Mouse (Mus musculus) liver, adult (tissue): ENCODE results near the gene Srp68.

Experiments used
- GATA4 ChIP-seq: IDR thresholded peaks from 2 replicates; pipeline ENCODE4 v1.6.1; 2014; ENCODE audit warnings: mild to moderate bottlenecking, low read length; ENCODE audit not compliant: insufficient replicate concordance

Srp68 gene

DNA sequence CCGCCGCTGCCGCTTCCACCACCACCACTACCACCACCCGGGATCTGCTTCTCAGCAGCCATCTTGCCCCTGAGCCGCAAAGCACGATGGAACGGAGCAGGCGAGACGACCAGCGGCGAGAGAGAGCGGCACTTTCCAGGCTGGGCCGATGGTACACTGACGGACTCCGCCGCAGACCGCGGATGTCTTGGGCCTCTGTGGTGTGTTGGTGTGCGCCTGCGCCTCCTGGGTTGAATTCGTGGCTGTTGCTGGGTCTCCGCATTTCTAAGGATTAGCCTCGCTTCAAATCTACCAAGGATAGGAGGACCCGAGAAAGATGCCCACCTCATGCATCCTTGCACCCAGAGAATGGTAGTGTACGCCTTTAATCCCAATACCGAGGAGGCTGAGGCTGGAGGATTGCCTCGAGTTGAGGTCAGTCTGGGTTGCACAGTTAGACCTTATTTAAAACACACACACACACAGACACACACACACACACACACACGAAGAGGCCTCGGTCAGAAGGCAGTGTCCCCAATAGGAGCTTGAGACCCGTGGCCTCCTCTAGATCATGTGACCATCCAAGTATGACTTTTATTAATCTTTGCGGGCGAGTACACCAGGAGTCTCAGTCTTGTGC is at the start of gene Srp68:
TSS of gene Srp68 (minus strand) at position 173 of the 622 bp plus-strand sequence.
- TF ChIP-seq GATA4 = no peak

DNA sequence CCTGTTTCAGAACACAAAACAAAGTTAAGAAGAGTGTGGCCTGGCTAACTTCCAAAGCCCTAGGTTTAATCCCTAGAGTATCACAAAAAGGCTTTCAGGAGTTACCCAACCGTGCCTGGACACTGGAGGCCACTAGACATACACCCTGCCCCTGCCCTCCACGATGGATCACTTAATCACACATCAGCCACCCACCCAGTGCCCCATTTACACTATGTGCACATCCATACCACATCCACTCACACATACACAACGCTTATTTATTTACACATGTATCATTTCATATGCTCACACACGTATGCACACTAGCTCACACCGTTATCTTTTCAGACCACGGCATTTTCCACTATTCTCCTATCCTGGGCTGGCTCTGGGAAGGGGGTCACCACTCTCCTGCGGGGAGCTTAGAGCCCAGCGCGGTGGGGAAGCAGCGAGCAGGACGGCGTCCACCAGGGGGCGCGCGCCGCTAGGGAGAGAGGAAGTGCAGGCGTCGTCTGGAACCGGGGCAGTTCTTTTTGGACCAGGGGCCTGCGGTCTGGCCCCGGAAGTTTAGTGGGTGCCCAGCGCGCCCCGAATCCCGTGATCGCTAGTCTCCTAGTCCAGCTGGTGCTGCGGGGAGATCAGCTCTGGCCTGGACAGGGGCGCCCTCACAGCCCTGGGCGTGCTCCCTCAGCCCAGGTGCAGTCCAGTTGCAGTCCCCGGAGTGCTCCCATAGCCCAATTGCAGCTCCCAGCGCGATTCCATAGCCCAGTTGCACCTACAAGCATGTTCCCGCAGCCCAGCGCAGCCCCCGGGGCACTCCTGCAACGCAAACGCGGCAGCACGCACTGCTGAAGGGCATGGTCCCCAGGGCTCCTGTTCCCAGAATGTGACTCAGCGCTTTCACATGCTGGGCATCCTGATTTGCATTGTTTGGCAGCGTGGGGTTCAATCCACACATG is 45.0 kb upstream of the Srp68 start:
- TF ChIP-seq GATA4 = no peak

GRCm38 (mm10) chr11:116312359-116312758 is 38.3 kb upstream of the Srp68 start:
- TF ChIP-seq GATA4 = no peak

GRCm38 (mm10) chr11:116311169-116311568 is 37.2 kb upstream of the Srp68 start:
- no peak for TF ChIP-seq GATA4

DNA sequence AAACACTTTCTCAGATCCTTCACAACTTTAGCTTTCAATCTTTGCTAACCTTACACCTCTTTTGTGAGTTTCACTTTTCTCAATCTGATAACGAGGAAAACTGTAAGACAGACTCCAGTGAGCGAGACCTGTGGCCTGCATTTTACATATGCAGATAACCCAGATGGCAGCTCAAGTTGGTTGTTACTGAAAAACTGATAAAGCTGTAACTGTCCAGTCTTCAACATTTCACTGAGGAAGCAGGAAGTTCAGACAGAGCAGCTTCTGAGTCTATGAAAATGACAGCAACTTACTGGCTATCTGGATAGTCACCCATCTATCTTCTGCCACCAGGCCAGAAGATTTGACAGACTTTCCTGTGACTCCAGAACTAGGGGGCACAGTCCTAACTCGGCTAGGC is 35.6 kb upstream of the Srp68 start:
- no peak for TF ChIP-seq GATA4

DNA sequence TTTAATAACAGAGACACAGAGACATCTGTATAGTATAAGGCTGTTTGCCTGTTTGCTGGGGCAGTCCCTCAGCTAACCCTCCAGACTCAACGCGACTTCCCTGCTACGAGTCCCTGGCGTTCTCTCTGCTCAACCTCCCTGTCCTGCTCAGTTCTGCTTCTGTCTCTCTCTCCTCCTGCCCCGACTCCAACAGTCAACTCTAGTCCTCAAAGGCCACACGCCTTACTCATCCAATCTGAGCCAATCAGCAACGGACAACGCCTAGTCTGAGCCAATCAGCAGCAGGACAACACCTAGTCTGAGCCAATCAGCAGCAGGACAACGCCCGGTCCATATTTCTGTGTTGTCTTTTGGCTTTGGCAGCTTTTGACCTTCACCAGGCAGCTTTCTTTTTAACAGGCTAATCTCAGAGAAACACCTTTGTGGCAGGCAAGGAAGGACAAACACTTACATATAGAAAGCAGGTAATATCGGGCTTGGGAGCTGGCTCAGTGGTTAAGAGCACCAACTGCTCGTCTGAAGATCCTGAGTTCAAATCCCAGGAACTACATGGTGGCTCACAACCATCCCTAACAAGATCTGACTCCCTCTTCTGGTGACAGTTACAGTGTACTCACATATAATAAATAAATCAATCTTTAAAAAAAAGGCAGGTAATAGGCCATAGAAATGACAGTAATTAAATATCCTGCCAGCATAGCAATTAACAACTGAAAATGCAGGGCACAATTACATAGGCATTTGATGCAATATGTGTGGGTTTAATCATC is 33.9 kb upstream of the Srp68 start:
- TF ChIP-seq GATA4 = no peak

DNA sequence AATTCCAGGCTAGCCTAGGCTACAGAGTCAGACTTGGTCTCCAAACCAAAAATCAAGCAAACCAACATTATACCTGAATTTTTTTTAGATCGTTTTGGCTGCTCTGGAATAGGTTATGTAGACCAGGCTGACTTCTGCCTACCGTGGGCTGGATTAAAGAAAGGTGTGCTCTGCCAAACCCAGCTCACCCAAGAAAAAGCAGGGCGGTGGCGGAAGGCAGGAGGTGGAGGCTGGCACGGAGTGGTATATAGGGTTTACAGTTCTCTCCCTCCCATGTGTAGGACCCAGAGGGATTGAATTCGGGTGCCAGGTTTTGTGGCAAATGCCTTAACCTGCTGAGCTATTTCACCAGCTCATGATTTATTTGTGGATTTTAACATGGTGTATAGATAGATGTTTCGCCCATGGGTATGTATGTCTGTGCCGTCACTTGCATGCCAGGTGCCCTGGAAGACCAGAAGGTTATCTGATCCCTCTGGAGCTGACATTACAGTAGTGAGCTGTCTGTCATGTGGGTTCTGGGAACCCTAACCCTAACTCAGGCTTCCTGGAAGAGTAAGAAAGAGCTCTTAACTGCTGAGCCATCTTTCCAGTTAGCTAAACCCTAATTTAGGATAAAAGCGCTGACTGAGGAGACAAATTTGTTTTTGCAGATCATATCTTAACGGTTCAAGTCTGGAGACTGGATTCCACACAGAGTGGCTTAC is 33.2 kb upstream of the Srp68 start, which contains the start of gene Exoc7:
TSS of gene Exoc7 (minus strand) at position 215 of the 707 bp plus-strand sequence.
- no peak for TF ChIP-seq GATA4

GRCm38 (mm10) chr11:116306126-116306982 is 32.3 kb upstream of the Srp68 start:
- no peak for TF ChIP-seq GATA4

- no peak for TF ChIP-seq GATA4
These were observed 31.4 kb upstream of the Srp68 start for GRCm38 (mm10) chr11:116305423-116305822.

- no peak for TF ChIP-seq GATA4
These were observed 24.6 kb upstream of the Srp68 start for GRCm38 (mm10) chr11:116298621-116299020.

GRCm38 (mm10) chr11:116298221-116298620 is 24.2 kb upstream of the Srp68 start:
- TF ChIP-seq GATA4 = no peak

DNA sequence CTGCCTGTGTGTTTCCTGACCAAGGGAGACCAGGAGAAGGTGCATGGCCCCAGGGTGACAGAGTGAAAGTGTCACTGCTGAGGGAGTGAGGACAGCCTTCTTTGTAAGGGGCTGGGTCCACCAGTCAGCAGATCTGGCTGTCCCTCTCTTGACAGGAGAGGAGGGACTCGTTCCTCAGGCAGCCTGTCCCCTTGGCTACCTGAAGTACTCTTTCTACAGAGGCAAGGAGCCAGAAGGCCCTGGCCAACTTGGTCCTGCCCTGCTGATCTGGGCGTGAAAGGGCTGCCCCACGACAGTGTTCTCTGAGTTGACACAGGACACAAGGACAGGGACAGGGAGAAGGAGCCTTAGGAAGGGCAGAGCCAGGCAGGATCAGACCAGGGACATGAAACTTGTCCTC is 23.0 kb upstream of the Srp68 start:
- no peak for TF ChIP-seq GATA4

DNA sequence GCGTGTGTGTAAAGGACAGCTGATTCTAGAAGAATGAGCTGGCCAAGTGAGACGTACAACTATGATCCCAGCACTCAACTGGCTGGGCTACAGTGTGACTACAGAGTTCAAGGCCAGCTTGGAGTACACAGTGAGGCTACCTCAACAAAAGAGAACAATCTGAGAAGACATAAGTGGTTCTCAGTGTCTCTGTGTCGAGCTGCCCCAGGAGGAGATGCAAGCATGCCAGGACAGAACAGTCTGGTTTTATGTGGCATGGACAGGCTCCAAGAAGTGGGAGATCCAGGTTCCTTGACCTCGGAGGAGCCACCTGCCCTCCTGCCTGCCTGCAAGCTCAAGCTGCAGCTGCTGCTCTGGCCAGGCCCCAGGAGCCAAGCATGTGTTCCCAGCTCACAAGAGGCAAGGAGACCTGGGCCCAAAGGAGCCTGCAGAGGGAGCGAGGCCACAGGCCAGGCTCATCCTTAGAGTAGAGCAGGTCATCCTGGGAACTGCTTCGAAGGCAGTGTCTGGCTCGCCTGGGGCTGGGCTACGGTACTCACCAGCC is 22.2 kb upstream of the Srp68 start:
- no peak for TF ChIP-seq GATA4

GRCm38 (mm10) chr11:116294319-116294718 is 20.3 kb upstream of the Srp68 start:
- TF ChIP-seq GATA4 = no peak
